Mouse (Mus musculus) ovary, postnatal 36 days (tissue): ENCODE results near the gene Cry2.

Experiments
- DNase-seq: peaks from one replicate; pipeline ENCODE4 v3.0.0; 2022; ENCODE audit warnings: low spot score, mixed read lengths

Cry2 gene

GRCm38 (mm10) chr2:92370821-92371805 is 62.7 kb downstream of the Cry2 start:
- DNase-seq: peak; percentile 85

GRCm38 (mm10) chr2:92370375-92370774 is 63.5 kb downstream of the Cry2 start:
- no peak for DNase-seq

- no peak for DNase-seq
Observed at GRCm38 (mm10) chr2:92367383-92368029, 66.3 kb downstream of the Cry2 start.

DNA sequence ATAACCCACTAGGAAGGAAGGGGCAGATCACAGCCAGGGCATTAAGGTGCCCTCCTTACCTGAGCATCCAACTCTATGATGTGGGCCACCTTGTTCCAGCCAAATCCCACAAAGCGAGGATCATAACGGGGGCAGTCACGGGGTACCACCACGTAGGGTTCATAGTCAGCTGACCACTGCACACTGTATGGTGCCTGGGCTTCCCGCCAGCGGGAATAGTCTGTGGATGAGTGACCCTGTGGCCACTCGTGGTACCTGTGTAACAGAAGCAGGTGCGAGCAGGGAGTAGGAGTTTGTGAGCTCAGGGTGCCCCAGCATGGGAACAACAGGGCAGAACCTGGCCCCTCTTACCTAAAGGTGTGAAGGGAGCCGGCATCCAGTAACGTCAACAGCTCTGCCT is 68.3 kb downstream of the Cry2 start:
- no peak for DNase-seq

DNA sequence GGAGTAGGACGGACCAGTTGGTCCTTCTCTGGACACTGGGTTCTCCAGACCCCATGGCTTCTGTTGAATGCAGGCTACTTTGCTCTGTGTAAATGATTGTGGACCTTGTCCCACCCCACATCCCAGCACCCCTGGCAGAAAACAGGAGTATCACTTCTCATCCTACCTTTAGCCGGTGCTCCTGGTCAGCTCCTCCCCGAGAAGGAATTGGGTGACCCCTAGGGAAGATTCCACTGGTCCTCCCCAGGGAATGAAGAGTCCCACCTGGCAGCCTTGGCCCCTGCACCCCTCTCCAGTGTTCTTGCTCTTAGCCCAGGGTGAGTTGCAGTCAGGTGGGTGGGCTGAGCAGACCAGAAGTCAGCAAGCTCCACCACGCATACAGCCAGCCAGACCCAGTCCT is 69.8 kb downstream of the Cry2 start:
- no peak for DNase-seq

DNA sequence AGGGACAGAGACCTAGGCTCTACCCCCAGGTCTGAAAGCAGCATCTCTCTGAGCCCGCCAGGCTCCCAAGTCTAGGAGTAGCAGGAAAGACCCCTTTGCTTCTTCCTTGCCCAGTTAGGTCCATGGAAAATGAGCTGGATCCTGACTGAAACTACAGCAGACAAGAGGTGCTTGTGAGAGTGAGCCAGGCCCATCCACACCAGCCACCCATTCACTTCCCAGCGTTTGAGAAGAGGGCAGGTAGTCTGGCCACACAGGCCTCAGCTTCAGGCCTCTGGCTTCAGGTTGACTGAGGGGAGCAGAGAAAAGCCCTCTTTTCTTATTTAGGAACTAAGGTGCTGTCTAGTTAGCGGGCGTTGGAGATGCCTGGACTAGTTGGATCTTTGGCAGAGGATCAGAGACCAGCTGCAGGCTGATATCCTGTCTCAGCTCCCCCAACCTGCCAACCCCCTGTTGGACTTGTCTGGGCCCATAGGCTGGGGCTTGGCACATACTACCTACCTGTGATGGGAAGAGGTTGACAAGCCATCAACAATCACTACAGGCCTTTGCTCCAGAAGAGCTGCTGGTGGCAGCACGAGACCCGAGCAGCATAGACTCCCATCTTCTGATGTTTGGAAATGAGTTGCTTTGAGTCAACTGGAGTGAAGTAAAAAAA is 71.1 kb downstream of the Cry2 start:
- DNase-seq: no peak

DNA sequence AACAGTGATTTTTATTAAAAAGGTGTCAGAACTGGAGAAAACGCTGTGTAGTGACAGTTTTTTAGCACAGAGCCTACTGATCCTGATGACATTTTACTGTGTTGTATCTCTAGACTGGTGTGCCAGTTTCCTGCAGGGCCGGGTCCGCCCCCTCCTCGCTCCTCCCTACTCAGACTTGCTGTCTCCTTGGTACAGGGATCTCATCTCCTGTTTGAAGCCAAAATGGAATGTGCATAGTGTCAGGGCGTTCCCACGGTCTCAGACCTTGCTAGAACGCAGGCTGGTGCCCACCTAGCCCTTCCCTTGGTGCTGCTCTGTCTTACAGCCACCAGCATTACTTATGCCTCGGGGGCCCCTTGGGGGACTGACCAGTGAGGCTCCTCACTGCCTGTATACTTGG is 72.0 kb downstream of the Cry2 start:
- no peak for DNase-seq

GRCm38 (mm10) chr2:92360893-92361292 is 73.0 kb downstream of the Cry2 start:
- DNase-seq: no peak

DNA sequence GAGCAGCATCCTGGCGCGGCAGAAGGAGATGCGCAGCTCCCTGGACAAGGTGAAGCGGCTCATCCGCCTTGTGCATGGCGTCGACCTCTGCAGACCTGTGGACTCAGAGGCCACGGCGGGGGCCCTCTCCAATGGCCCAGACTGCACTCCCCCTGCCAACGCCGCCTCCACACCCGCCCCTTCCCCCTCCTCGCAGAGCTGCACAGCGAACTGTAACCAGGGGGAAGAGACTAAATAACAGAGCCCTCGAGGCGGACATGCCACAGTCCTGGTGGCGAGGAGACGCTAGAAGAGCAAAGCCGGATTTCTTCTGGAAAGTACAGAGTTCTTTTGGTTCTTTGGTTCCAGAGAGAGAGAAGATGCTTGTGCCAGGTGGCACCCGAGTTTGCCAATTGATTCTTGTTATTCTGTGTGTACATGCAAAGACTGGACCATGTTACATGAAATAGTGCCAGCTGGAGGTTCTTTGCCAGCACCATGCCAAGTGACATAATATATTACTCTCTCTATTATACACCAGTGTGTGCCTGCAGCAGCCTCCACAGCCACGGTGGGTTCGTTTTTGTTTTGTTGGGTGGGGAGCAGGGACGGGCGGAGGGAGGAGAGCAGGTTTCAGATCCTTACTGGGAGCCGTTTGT is 73.5 kb downstream of the Cry2 start:
- no peak for DNase-seq

- DNase-seq: no peak
Observed at GRCm38 (mm10) chr2:92359301-92359700, 74.5 kb downstream of the Cry2 start.

- no peak for DNase-seq
Observed at GRCm38 (mm10) chr2:92354224-92354623, 79.6 kb downstream of the Cry2 start.
